ENCODE assay signal across 8 mouse cellular contexts in the genomic region with DNA sequence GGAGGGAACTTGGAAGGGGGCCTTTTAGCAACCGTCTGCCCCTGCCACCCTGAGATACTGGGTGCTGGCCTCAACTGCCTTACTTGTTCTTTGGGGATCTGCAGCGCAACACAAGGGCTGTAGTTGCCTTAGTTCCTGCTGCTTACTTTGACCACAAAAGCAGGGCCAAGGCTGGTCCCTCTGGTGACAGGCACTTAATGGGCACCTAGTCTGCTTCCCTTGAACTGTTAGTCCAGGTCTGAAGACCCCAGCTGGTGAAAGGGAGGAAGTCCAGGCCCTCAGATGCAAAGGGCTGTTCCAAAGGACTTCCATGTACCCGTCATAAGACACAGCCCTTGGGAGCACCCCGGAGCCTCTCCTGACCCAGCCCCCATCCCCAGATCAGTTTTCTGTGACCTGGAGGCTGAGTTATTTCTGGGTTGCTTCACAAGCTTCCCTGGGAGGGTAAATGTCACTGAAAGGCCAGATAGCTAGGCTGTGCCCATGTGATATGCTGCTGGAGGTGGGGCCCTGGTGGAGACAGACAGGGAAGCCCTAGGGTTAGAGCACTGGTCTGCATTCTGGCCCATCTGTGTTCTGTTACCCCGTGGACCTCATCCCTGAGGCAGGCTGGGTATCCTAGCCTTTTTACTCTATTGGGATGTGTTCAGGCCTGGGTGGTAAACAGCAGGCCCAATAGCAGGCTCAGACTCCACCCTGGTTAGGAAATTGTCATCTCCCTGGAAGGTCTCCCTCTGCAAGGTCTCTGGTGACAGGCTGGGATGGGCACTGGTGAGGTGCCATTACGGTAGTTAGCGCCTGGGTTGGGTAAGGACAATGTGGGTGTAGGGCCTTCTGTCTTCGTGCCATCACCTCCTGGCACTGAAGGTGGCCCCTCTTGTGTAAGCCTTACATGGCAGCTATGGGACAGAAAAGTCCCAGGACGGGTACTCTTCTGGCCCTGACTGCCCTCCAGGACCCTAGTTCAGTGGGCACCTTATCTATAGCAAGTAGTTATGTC. TPM values are rescaled to one million over a fixed set of nuclear protein-coding genes. Genes with fewer than 3 reads are reported as not detected.
DNase-seq lines count a peak whose midpoint lies in the region; ATAC-seq and TF ChIP-seq lines count a peak whose summit lies in the region.

No protein-coding gene starts in this region.

- H3K4me1 ChIP-seq in heart, embryonic 12.5 days (replicated peaks), result peaks cover 78% of the 10 kb centered on the region
- peaks cover 39% of the 10 kb centered on the region for H3K4me1 ChIP-seq in hindbrain, embryonic 13.5 days (replicated peaks)
- peaks cover 30% of the 10 kb centered on the region for H3K4me1 ChIP-seq in midbrain, embryonic 11.5 days (ENCODE audit: control insufficient read depth, insufficient read depth, low read length)
- H3K4me1 ChIP-seq in cerebellum, adult 2 months (ENCODE audit: control insufficient read depth, insufficient read depth, low read length), result no peaks in the 10 kb centered on the region

- no peak for TF ChIP-seq CTCF in cerebellum, adult 2 months (IDR thresholded peaks at IDR 0.05; ENCODE audit: borderline replicate concordance, insufficient read depth, low read depth, low read length)

- peak overlapping the region; percentile 70 for H3K4me3 ChIP-seq in heart, embryonic 12.5 days
- 0 out of 2 replicates have a peak overlapping the region, but pooled peaks have one; percentile 44 for H3K4me3 ChIP-seq in hindbrain, embryonic 13.5 days
- H3K4me3 ChIP-seq in midbrain, embryonic 11.5 days (ENCODE audit: low read depth, low read length), result peak overlapping the region; percentile 46
- H3K4me3 ChIP-seq in cerebellum, adult 2 months (replicated peaks; ENCODE audit: insufficient read depth, low read depth, low read length), result no peak overlapping the region

- intact Hi-C loops in heart, postnatal 36 days (cut with DNase I), result loop anchor here (5.0 kb wide), 1 partner anchor 35 kb away; no protein-coding TSS in a partner anchor

- WGBS in heart, embryonic 12.5 days, result 62% methylated on average over 9 of the region's 9 CpGs
- WGBS in hindbrain, embryonic 13.5 days, result 76% methylated on average over 9 of the region's 9 CpGs
- WGBS in midbrain, embryonic 11.5 days, result 84% methylated on average over 9 of the region's 9 CpGs
- 72% methylated on average over 9 of the region's 9 CpGs for WGBS in cerebellum, adult 2 months

- peak overlapping the region; percentile 41; the same call in 1 of the 2 replicates for H3K9ac ChIP-seq in heart, embryonic 12.5 days
- H3K9ac ChIP-seq in hindbrain, embryonic 13.5 days, result peak overlapping the region; percentile 70; the same call in 1 of the 2 replicates
- H3K9ac ChIP-seq in midbrain, embryonic 11.5 days (ENCODE audit: low read length), result peak overlapping the region; percentile 65; the same call in 1 of the 2 replicates

- H3K4me2 ChIP-seq in heart, embryonic 12.5 days, result peak overlapping the region; percentile 76
- H3K4me2 ChIP-seq in hindbrain, embryonic 13.5 days, result peak overlapping the region; percentile 66
- H3K4me2 ChIP-seq in midbrain, embryonic 11.5 days, result peak overlapping the region; percentile 66

- no peaks in the 10 kb centered on the region for H3K9me3 ChIP-seq in heart, embryonic 12.5 days (replicated peaks)
- no peaks in the 10 kb centered on the region for H3K9me3 ChIP-seq in hindbrain, embryonic 13.5 days
- H3K9me3 ChIP-seq in midbrain, embryonic 11.5 days (ENCODE audit: control insufficient read depth, low read length), result no peaks in the 10 kb centered on the region

- H3K27ac ChIP-seq in heart, embryonic 12.5 days (ENCODE audit: poor library complexity, severe bottlenecking), result peak overlapping the region; percentile 95
- no peak overlapping the region for H3K27ac ChIP-seq in hindbrain, embryonic 13.5 days
- H3K27ac ChIP-seq in midbrain, embryonic 11.5 days (ENCODE audit: low read depth, low read length), result no peak overlapping the region; the same call in 1 of the 2 replicates
- H3K27ac ChIP-seq in cerebellum, adult 2 months (ENCODE audit: insufficient read depth, low read length), result no peak overlapping the region

- ATAC-seq in heart, embryonic 12.5 days (ENCODE audit: insufficient number of reproducible peaks, low FRiP score), result no peak
- ATAC-seq in hindbrain, embryonic 13.5 days (ENCODE audit: low FRiP score), result no peak
- ATAC-seq in midbrain, embryonic 11.5 days (ENCODE audit: low FRiP score), result no peak

- peaks cover 35% of the 10 kb centered on the region for H3K36me3 ChIP-seq in heart, embryonic 12.5 days
- H3K36me3 ChIP-seq in hindbrain, embryonic 13.5 days, result peaks cover 17% of the 10 kb centered on the region
- peaks cover 7% of the 10 kb centered on the region; the same call in 1 of the 2 replicates for H3K36me3 ChIP-seq in midbrain, embryonic 11.5 days (ENCODE audit: control insufficient read depth, insufficient read depth, low read length)

- no peak for TF ChIP-seq POLR2A in cerebellum, adult 2 months (IDR thresholded peaks at IDR 0.05; ENCODE audit: borderline replicate concordance, insufficient read depth, low read length)

- H3K27me3 ChIP-seq in heart, embryonic 12.5 days (replicated peaks), result no peaks in the 10 kb centered on the region
- peaks cover 37% of the 10 kb centered on the region for H3K27me3 ChIP-seq in hindbrain, embryonic 13.5 days
- H3K27me3 ChIP-seq in midbrain, embryonic 11.5 days (ENCODE audit: control insufficient read depth, insufficient read depth, low read length), result peaks cover 3% of the 10 kb centered on the region; the same call in 1 of the 2 replicates
- H3K27me3 ChIP-seq in cerebellum, adult 2 months (ENCODE audit: control insufficient read depth, insufficient read depth, low read length), result no peaks in the 10 kb centered on the region; the same call in 1 of the 2 replicates

- DNase-seq in heart, postnatal 36 days, result no peak
- DNase-seq in c-Kit-negative CD71-positive TER-119-positive erythroid progenitor cells, embryonic 14.5 days (ENCODE audit: low read depth, low spot score), result peak; percentile 51
- no peak for DNase-seq in midbrain, embryonic 11.5 days (ENCODE audit: low spot score, missing footprints)
- no peak for DNase-seq in layer of hippocampus, adult 9-10 months (ENCODE audit: low spot score)
- no peak for DNase-seq in cerebellum, adult 2 months
- no peak for DNase-seq in ovary, postnatal 36 days (ENCODE audit: low spot score)

RNA-seq across cellular contexts. Expression of a gene that starts 3.8 kb away (rescaled TPM):
- polyA plus RNA-seq in heart, embryonic 12.5 days (2016; fragmentation: Nextera tagmentation; extraction: Ambion mirVana), result 289 and 290 TPM in 2 replicates
- 1 to 10 TPM; 1.3 to 1.9 TPM for total RNA-seq in heart, postnatal 36 days (2021)
- polyA plus RNA-seq in hindbrain, embryonic 13.5 days (2015; fragmentation: Nextera tagmentation; extraction: Ambion mirVana), result 11.7 and 14.9 TPM in 2 replicates
- 24.1 and 30.4 TPM in 2 replicates for polyA plus RNA-seq in midbrain, embryonic 11.5 days (2014; fragmentation: Nextera tagmentation; extraction: Ambion mirVana)
- 1.6 and 1.9 TPM in 2 replicates for polyA plus RNA-seq in cerebellum, adult 2 months (2012; rRNA removed)

RNA-seq across cellular contexts. Expression of a gene that starts 19.4 kb away (rescaled TPM):
- polyA plus RNA-seq in heart, embryonic 12.5 days (2016; fragmentation: Nextera tagmentation; extraction: Ambion mirVana), result 4.7 and 4.9 TPM in 2 replicates
- total RNA-seq in heart, postnatal 36 days (2021), result 1 to 10 TPM in 1 of 2 experiments, under 1 TPM in 1; 0.79 to 1.6 TPM
- 4.8 and 5.4 TPM in 2 replicates for polyA plus RNA-seq in hindbrain, embryonic 13.5 days (2015; fragmentation: Nextera tagmentation; extraction: Ambion mirVana)
- 4.3 and 4.5 TPM in 2 replicates for polyA plus RNA-seq in midbrain, embryonic 11.5 days (2014; fragmentation: Nextera tagmentation; extraction: Ambion mirVana)
- 4.4 TPM in 2 replicates for polyA plus RNA-seq in cerebellum, adult 2 months (2012; rRNA removed)

RNA-seq across cellular contexts. Expression of a gene that starts 39.1 kb away (rescaled TPM):
- polyA plus RNA-seq in heart, embryonic 12.5 days (2016; fragmentation: Nextera tagmentation; extraction: Ambion mirVana), result 94.7 and 95.4 TPM in 2 replicates
- total RNA-seq in heart, postnatal 36 days (2021), result 10 to 100 TPM; 57.9 to 64.8 TPM
- polyA plus RNA-seq in hindbrain, embryonic 13.5 days (2015; fragmentation: Nextera tagmentation; extraction: Ambion mirVana), result 147 and 148 TPM in 2 replicates
- 60.9 and 71.3 TPM in 2 replicates for polyA plus RNA-seq in midbrain, embryonic 11.5 days (2014; fragmentation: Nextera tagmentation; extraction: Ambion mirVana)
- polyA plus RNA-seq in cerebellum, adult 2 months (2012; rRNA removed), result 110 and 111 TPM in 2 replicates
